Mouse (Mus musculus) heart, embryonic 10.5 days (tissue): ENCODE results near the gene Irs1. TPM values are rescaled to one million over a fixed set of nuclear protein-coding genes. Genes with fewer than 3 reads are reported as not detected.

ENCODE experiments used
- DNase-seq: peaks from one replicate; pipeline ENCODE4 v3.0.0-alpha.2; 2017; ENCODE audit warnings: low spot score
- H3K27ac ChIP-seq: fragments of 300-500 bp; sonication (generic); 2 replicates; pipeline ENCODE4 v1.5.1; 2016; ENCODE audit warnings: mild to moderate bottlenecking
- H3K27me3 ChIP-seq: fragments of 300-500 bp; sonication (generic); 2 replicates; pipeline ENCODE4 v1.6.1; 2016; ENCODE audit warnings: mild to moderate bottlenecking; ENCODE audit not compliant: poor library complexity, insufficient read depth, severe bottlenecking
- H3K36me3 ChIP-seq: fragments of 300-500 bp; sonication (generic); 2 replicates; pipeline ENCODE4 v1.6.1; 2016; ENCODE audit warnings: mild to moderate bottlenecking, moderate library complexity
- H3K4me1 ChIP-seq: fragments of 300-500 bp; sonication (generic); 2 replicates; pipeline ENCODE4 v1.6.1; 2016; ENCODE audit warnings: mild to moderate bottlenecking
- H3K4me3 ChIP-seq: fragments of 300-500 bp; sonication (generic); 2 replicates; pipeline ENCODE4 v1.5.1; 2016; ENCODE audit warnings: mild to moderate bottlenecking, moderate library complexity
- H3K9me3 ChIP-seq: fragments of 300-500 bp; sonication (generic); 2 replicates; pipeline ENCODE4 v1.6.1; 2016; ENCODE audit warnings: mild to moderate bottlenecking, moderate library complexity
- WGBS: fragments of 180-500 bp; shearing (Covaris S2); methylation state at CpG from one replicate; pipeline ENCODE4 v1.1.7; 2016; 5-methylcytosine and 5-hydroxymethylcytosine counted together
- polyA plus RNA-seq: library from polyadenylated mRNA; unstranded; fragments of >200 nt; fragmentation: Nextera tagmentation; extraction: Ambion mirVana; gene quantifications from 2 replicates; pipeline ENCODE4 v1.2.1, GENCODE M21; 2016

The Irs1 gene
- polyA plus RNA-seq, 1 experiment from 2014 or later: 10.0 TPM

GRCm38 (mm10) chr1:82183913-82184442 is 107.2 kb downstream of the Irs1 start:
- DNase-seq: no peak
- H3K27ac ChIP-seq: no peak overlapping the region
- peaks cover 16% of the 10 kb centered on the region; the same call in 1 of the 2 replicates for H3K4me1 ChIP-seq
- no peaks in the 10 kb centered on the region for H3K36me3 ChIP-seq
- H3K9me3 ChIP-seq: no peaks in the 10 kb centered on the region
- H3K4me3 ChIP-seq: no peak overlapping the region
- H3K27me3 ChIP-seq: no peaks in the 10 kb centered on the region
- 64% methylated on average over 8 of the region's 8 CpGs for WGBS

Other genes starting within 250 kb of the Irs1 start
- 28.0 and 32.2 TPM in 2 replicates for gene Gm9747, start 58.3 kb downstream of the Irs1 start, polyA plus RNA-seq
- 11.0 and 12.4 TPM in 2 replicates for gene Rhbdd1, start 25.0 kb upstream of the Irs1 start, polyA plus RNA-seq